Mouse (Mus musculus) stomach, postnatal 0 days (tissue): ENCODE results near the gene AI467606.
A peak's percentile ranks its signal among the peaks of the same experiment; 100 is the strongest.

Experiments used
- CTCF ChIP-seq: IDR thresholded peaks from 2 replicates; pipeline ENCODE4 v1.5.1; 2016; ENCODE audit warnings: antibody characterized with exemption, low read depth, mild to moderate bottlenecking, moderate library complexity
- EP300 ChIP-seq: optimal IDR thresholded peaks from 2 replicates; pipeline ENCODE3; 2016; ENCODE audit warnings: antibody characterized with exemption

GRCm38 (mm10) chr7:127101451-127102016 lies 10.4 kb downstream of the AI467606 start:
- TF ChIP-seq CTCF = peak; percentile 41
- no peak for TF ChIP-seq EP300
